Mouse (Mus musculus) CH12.LX (cell line): ENCODE measurements around the gene Tshz2.

Source experiments
- CTCF ChIP-seq, 2 experiments: IDR thresholded peaks in 1 of 2; conservative IDR thresholded peaks in 1 of 2; 2 replicates each; pipeline ENCODE4 v1.5.1; 2011 to 2012; ENCODE audit warnings: low read depth in 2 of 2, low read length in 2 of 2, improper control_type of control experiment in 1 of 2, inconsistent platforms in 1 of 2, mild to moderate bottlenecking in 1 of 2, moderate library complexity in 1 of 2
- EP300 ChIP-seq: IDR thresholded peaks from 2 replicates; pipeline ENCODE4 v1.6.1; 2011; ENCODE audit warnings: low read length, improper control_type of control experiment
- HCFC1 ChIP-seq: IDR thresholded peaks from 2 replicates; pipeline ENCODE4 v1.6.1; 2012; ENCODE audit warnings: low read depth, mild to moderate bottlenecking, inconsistent platforms, low read length, improper control_type of control experiment
- MAX ChIP-seq: IDR thresholded peaks from 2 replicates; pipeline ENCODE4 v1.6.1; 2011; ENCODE audit warnings: low read length, improper control_type of control experiment
- MEF2A ChIP-seq: IDR thresholded peaks from 2 replicates; pipeline ENCODE4 v1.6.1; 2014; ENCODE audit warnings: low read depth, mild to moderate bottlenecking, inconsistent platforms, low read length, improper control_type of control experiment, borderline replicate concordance
- POLR2A ChIP-seq: IDR thresholded peaks from 2 replicates; pipeline ENCODE4 v1.6.1; 2011; ENCODE audit warnings: low read depth, mild to moderate bottlenecking, improper control_type of control experiment, low read length
- SIN3A ChIP-seq: IDR thresholded peaks from 2 replicates; pipeline ENCODE4 v1.6.1; 2012; ENCODE audit warnings: low read length, improper control_type of control experiment, inconsistent platforms
- TBP ChIP-seq: conservative IDR thresholded peaks from 2 replicates; pipeline ENCODE4 v1.6.1; 2011; ENCODE audit warnings: low read depth, low read length, improper control_type of control experiment
- USF2 ChIP-seq: conservative IDR thresholded peaks from 2 replicates; pipeline ENCODE4 v1.6.1; 2011; ENCODE audit warnings: low read depth, low read length, improper control_type of control experiment
- ZC3H11A ChIP-seq: IDR thresholded peaks from 2 replicates; pipeline ENCODE4 v1.6.1; 2012; ENCODE audit warnings: low read depth, mild to moderate bottlenecking, inconsistent platforms, low read length, improper control_type of control experiment

GRCm38 (mm10) chr2:169671264-169671663 lies 38.5 kb downstream of the Tshz2 start:
- TF ChIP-seq POLR2A (no peak), CTCF (conservative IDR thresholded peaks at IDR 0.05 in 1 of 2, IDR thresholded peaks at IDR 0.05 in 1 of 2; ENCODE audit: low read depth in 2 of 2, low read length in 2 of 2) (no peak), MEF2A (no peak), MAX (no peak), EP300 (no peak), SIN3A (no peak), TBP (no peak), ZC3H11A (no peak), USF2 (no peak), HCFC1 (no peak)
